In the genomic region with DNA sequence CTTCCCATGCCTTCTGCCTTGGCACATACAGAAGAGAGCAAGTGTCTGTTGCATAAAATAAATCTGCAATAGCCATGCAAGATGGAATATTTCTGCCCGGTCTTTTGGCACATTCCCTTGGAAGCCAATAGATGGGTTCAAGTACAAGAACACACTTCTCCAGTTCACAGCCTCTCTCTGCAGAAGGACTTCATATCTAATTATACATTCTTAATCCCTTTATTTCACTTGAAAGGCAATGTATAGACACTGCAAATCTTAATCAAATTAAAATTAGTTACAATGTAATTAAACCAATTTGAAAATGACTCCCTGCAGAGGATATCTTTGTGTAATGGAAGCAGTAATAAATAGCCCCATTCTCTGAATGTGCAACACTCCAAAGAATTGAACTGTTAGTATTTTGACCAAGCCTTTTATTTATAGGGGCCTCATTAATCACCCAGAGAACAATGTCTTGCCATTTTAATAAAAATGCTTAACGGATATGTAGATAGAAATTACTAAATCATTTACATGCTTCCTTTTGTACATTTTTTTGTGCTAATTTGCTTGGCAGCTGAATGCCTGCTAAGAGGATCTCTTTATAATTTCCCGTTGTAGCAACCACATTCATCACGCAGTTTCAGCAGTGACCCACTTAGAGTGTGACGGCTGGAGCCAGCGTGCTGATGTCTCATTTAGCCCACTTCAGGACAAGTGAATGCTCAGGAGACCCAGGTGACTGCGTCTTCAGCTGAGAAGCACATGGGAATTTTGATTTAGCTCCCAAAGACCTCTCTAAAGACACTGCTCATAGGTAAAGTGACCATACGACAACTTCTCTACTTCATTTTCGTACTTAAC, we compare ENCODE assay signal across 24 mouse cellular contexts.
DNase-seq lines count a peak whose midpoint lies in the region; ATAC-seq and TF ChIP-seq lines count a peak whose summit lies in the region.
"Had no signal": no experiment of that assay in that cellular context is flagged by ENCODE, and none has a peak within 500 bp of the region (broad histone marks: within the 10 kb centered on the region; RNA-seq: fewer than 3 reads in every experiment).

No protein-coding gene starts in this region.

- H3K36me3 ChIP-seq in forebrain, embryonic 11.5 days (ENCODE audit: control insufficient read depth, insufficient read depth, low read length), result no peaks in the 10 kb centered on the region
- no peaks in the 10 kb centered on the region for H3K36me3 ChIP-seq in forebrain, embryonic 10.5 days (replicated peaks)
- H3K36me3 ChIP-seq in midbrain, postnatal 0 days (ENCODE audit: insufficient read depth, low read length), result no peaks in the 10 kb centered on the region
- H3K36me3 ChIP-seq in midbrain, embryonic 10.5 days, result no peaks in the 10 kb centered on the region
- H3K36me3 ChIP-seq in intestine, embryonic 16.5 days (ENCODE audit: control insufficient read depth, insufficient read depth, low read length), result no peaks in the 10 kb centered on the region
- H3K36me3 ChIP-seq: embryonic facial prominence, embryonic 13.5 days; hindbrain, embryonic 12.5 days; intestine, embryonic 15.5 days; midbrain, embryonic 12.5 days; neural tube, embryonic 15.5 days had no signal

- H3K4me1 ChIP-seq in forebrain, embryonic 11.5 days (replicated peaks; ENCODE audit: control insufficient read depth, insufficient read depth, low read length), result no peaks in the 10 kb centered on the region
- no peaks in the 10 kb centered on the region for H3K4me1 ChIP-seq in forebrain, embryonic 10.5 days
- H3K4me1 ChIP-seq in midbrain, postnatal 0 days (ENCODE audit: insufficient read depth, low read length), result no peaks in the 10 kb centered on the region
- no peaks in the 10 kb centered on the region for H3K4me1 ChIP-seq in midbrain, embryonic 10.5 days
- H3K4me1 ChIP-seq in intestine, embryonic 16.5 days (ENCODE audit: control insufficient read depth, insufficient read depth, low read length), result no peaks in the 10 kb centered on the region
- H3K4me1 ChIP-seq: embryonic facial prominence, embryonic 13.5 days; intestine, embryonic 15.5 days; midbrain, embryonic 12.5 days; neural tube, embryonic 15.5 days had no signal

- DNase-seq in forebrain, embryonic 11.5 days (ENCODE audit: low spot score), result no peak
- no peak for DNase-seq in forebrain, embryonic 10.5 days (ENCODE audit: extremely low spot score, low spot score)
- peak; percentile 34 for DNase-seq in midbrain, postnatal 0 days (ENCODE audit: low spot score)
- DNase-seq in midbrain, embryonic 10.5 days (ENCODE audit: low spot score), result no peak
- peak; percentile 25 to 33 for DNase-seq in right cerebral cortex, adult 2 months (ENCODE audit: low spot score in 2 of 2)
- no peak for DNase-seq in kidney, adult 9 months
- DNase-seq in T-cell, adult 2 months (ENCODE audit: low spot score), result no peak
- DNase-seq: adrenal gland, adult 8-10 months; cerebellum, adult 11-12 months; gastrocnemius, postnatal 10 days; heart, adult 18-20 months; kidney, postnatal 14 days; liver; liver, postnatal 0 days; lung, postnatal 36 days; thymus, postnatal 4 days had no signal

- H3K9me3 ChIP-seq in forebrain, embryonic 11.5 days (ENCODE audit: control insufficient read depth, low read length), result no peaks in the 10 kb centered on the region
- peaks cover 4% of the 10 kb centered on the region; the same call in 1 of the 2 replicates for H3K9me3 ChIP-seq in forebrain, embryonic 10.5 days
- H3K9me3 ChIP-seq in midbrain, postnatal 0 days (ENCODE audit: low read length), result no peaks in the 10 kb centered on the region
- no peaks in the 10 kb centered on the region for H3K9me3 ChIP-seq in midbrain, embryonic 10.5 days (replicated peaks)
- no peaks in the 10 kb centered on the region for H3K9me3 ChIP-seq in intestine, embryonic 16.5 days (ENCODE audit: control insufficient read depth, low read length)
- H3K9me3 ChIP-seq: embryonic facial prominence, embryonic 13.5 days; hindbrain, embryonic 12.5 days; intestine, embryonic 15.5 days; midbrain, embryonic 12.5 days; neural tube, embryonic 15.5 days had no signal

- no peak for TF ChIP-seq CTCF in midbrain, postnatal 0 days (IDR thresholded peaks at IDR 0.05)

- ATAC-seq in forebrain, embryonic 11.5 days (replicated peaks; ENCODE audit: low FRiP score), result peak; percentile 18; the same call in 1 of the 2 replicates
- ATAC-seq in midbrain, postnatal 0 days (ENCODE audit: low FRiP score), result no peak
- ATAC-seq in intestine, embryonic 16.5 days, result no peak
- ATAC-seq: intestine, embryonic 15.5 days; liver, postnatal 0 days had no signal

- WGBS in forebrain, embryonic 11.5 days, result 68% methylated on average over 9 of the region's 9 CpGs
- 85% methylated on average over 9 of the region's 9 CpGs for WGBS in forebrain, embryonic 10.5 days
- 56% methylated on average over 9 of the region's 9 CpGs for WGBS in midbrain, postnatal 0 days
- 89% methylated on average over 9 of the region's 9 CpGs for WGBS in midbrain, embryonic 10.5 days
- 76% methylated on average over 9 of the region's 9 CpGs for WGBS in intestine, embryonic 16.5 days

- H3K9ac ChIP-seq in forebrain, embryonic 11.5 days (ENCODE audit: low read length), result no peak overlapping the region
- no peak overlapping the region for H3K9ac ChIP-seq in midbrain, postnatal 0 days (replicated peaks; ENCODE audit: low read length, poor library complexity, severe bottlenecking)
- no peak overlapping the region for H3K9ac ChIP-seq in intestine, embryonic 16.5 days (ENCODE audit: low read depth, low read length)
- H3K9ac ChIP-seq: embryonic facial prominence, embryonic 13.5 days; hindbrain, embryonic 12.5 days; intestine, embryonic 15.5 days; liver, postnatal 0 days; midbrain, embryonic 12.5 days; neural tube, embryonic 15.5 days had no signal

- H3K4me3 ChIP-seq in forebrain, embryonic 11.5 days (ENCODE audit: low read depth, low read length), result no peak overlapping the region
- no peak overlapping the region for H3K4me3 ChIP-seq in forebrain, embryonic 10.5 days
- H3K4me3 ChIP-seq in midbrain, postnatal 0 days (ENCODE audit: low read depth, low read length), result no peak overlapping the region
- H3K4me3 ChIP-seq in midbrain, embryonic 10.5 days, result no peak overlapping the region
- no peak overlapping the region for H3K4me3 ChIP-seq in intestine, embryonic 16.5 days (ENCODE audit: low read length)
- H3K4me3 ChIP-seq: embryonic facial prominence, embryonic 13.5 days; hindbrain, embryonic 12.5 days; intestine, embryonic 15.5 days; midbrain, embryonic 12.5 days; myocyte; neural tube, embryonic 15.5 days had no signal

- no peaks in the 10 kb centered on the region for H3K27me3 ChIP-seq in forebrain, embryonic 11.5 days (ENCODE audit: control insufficient read depth, insufficient read depth, low read length)
- H3K27me3 ChIP-seq in forebrain, embryonic 10.5 days (ENCODE audit: poor library complexity, severe bottlenecking), result no peaks in the 10 kb centered on the region
- no peaks in the 10 kb centered on the region for H3K27me3 ChIP-seq in midbrain, postnatal 0 days (ENCODE audit: insufficient read depth, low read length)
- no peaks in the 10 kb centered on the region for H3K27me3 ChIP-seq in midbrain, embryonic 10.5 days (ENCODE audit: low read depth, poor library complexity, severe bottlenecking)
- no peaks in the 10 kb centered on the region for H3K27me3 ChIP-seq in intestine, embryonic 16.5 days (replicated peaks; ENCODE audit: control insufficient read depth, insufficient read depth, low read length)
- H3K27me3 ChIP-seq: CH12.LX; embryonic facial prominence, embryonic 13.5 days; hindbrain, embryonic 12.5 days; intestine, embryonic 15.5 days; midbrain, embryonic 12.5 days; neural tube, embryonic 15.5 days had no signal

- H3K4me2 ChIP-seq in forebrain, embryonic 11.5 days (ENCODE audit: low read depth, low read length, severe bottlenecking), result no peak overlapping the region
- H3K4me2 ChIP-seq in midbrain, postnatal 0 days (ENCODE audit: low read depth, low read length, poor library complexity, severe bottlenecking), result no peak overlapping the region
- no peak overlapping the region for H3K4me2 ChIP-seq in intestine, embryonic 16.5 days (ENCODE audit: low read depth, low read length)
- H3K4me2 ChIP-seq: embryonic facial prominence, embryonic 13.5 days; hindbrain, embryonic 12.5 days; intestine, embryonic 15.5 days; midbrain, embryonic 12.5 days; neural tube, embryonic 15.5 days had no signal

- no peak overlapping the region for H3K27ac ChIP-seq in forebrain, embryonic 11.5 days (ENCODE audit: low read depth, low read length)
- no peak overlapping the region for H3K27ac ChIP-seq in forebrain, embryonic 10.5 days
- H3K27ac ChIP-seq in midbrain, postnatal 0 days (ENCODE audit: low read depth, low read length), result no peak overlapping the region
- H3K27ac ChIP-seq in midbrain, embryonic 10.5 days (replicated peaks), result no peak overlapping the region
- H3K27ac ChIP-seq in intestine, embryonic 16.5 days (ENCODE audit: low read length), result no peak overlapping the region
- H3K27ac ChIP-seq: embryonic facial prominence, embryonic 13.5 days; hindbrain, embryonic 12.5 days; intestine, embryonic 15.5 days; midbrain, embryonic 12.5 days; neural tube, embryonic 15.5 days had no signal

Comparison
In these comparisons a context has a peak if more than half of its experiments do, and no peak if none do; other contexts are left out.
1. DNase-seq: peak in midbrain, postnatal 0 days (single experiment) and right cerebral cortex, adult 2 months (2 of 2); none in forebrain, embryonic 11.5 days (single experiment), forebrain, embryonic 10.5 days (single experiment), midbrain, embryonic 10.5 days (single experiment), kidney, adult 9 months (single experiment) and T-cell, adult 2 months (single experiment).